Mouse (Mus musculus) stomach, postnatal 0 days (tissue): ENCODE data around the gene Nfib.

Experiments used
- CTCF ChIP-seq: IDR thresholded peaks from 2 replicates; pipeline ENCODE4 v1.5.1; 2016; ENCODE audit warnings: antibody characterized with exemption, low read depth, mild to moderate bottlenecking, moderate library complexity
- EP300 ChIP-seq: optimal IDR thresholded peaks from 2 replicates; pipeline ENCODE3; 2016; ENCODE audit warnings: antibody characterized with exemption

GRCm38 (mm10) chr4:82485910-82486309, 219.6 kb downstream of the Nfib start:
- TF ChIP-seq CTCF (no peak), EP300 (no peak)
